Mouse (Mus musculus) frontal cortex, adult (tissue): ENCODE measurements at regions not wholly inside any gene's neighbourhood (a gene's known extent, or its start where the extent isn't known, plus 50 kb on each side); places are given as distances from the start of the nearest gene placed in this dataset.

ENCODE experiments used
- ATAC-seq: cut with Nextera tagmentation; 2 replicates; pipeline ENCODE4 v1.9.2; 2017; ENCODE audit warnings: mild to moderate bottlenecking, moderate library complexity, mixed read lengths; ENCODE audit not compliant: low TSS enrichment

DNA sequence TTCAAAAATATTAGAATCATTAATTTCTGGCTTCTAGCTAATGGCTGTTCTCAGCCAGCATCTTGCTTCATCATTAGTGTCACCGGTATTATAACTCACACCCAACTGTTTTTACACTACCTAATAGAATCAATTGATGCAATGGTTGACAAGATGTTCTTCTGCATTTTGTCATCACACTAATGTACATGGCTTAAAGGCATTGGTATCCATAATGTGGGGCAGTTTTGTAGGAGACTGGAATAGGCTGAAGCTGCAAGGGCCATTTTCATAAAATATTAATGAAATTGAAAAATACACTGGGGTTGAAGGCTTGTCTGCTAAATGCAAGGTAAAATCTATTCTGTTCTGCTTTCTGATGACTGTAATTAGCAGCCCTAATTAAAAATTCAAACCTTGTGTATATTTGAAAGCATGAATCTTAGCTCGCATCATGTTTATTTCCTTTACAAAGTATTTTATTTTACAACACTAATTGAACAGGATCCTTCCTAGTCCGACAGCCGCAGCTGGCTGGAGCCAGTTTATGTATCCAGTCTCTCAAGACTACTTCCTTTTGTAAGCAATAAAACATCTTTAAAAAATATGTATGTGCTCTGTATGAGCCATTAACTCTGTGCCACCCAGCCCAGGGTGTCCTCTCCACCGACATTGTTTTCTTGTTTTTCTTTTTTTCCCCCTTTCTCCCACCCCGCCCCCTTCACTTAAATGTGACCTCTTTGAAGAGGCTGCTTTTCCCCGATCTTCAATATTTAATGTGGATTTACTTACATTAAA is 259.6 kb downstream of the Pou4f1 start:
- ATAC-seq, result no peak

DNA sequence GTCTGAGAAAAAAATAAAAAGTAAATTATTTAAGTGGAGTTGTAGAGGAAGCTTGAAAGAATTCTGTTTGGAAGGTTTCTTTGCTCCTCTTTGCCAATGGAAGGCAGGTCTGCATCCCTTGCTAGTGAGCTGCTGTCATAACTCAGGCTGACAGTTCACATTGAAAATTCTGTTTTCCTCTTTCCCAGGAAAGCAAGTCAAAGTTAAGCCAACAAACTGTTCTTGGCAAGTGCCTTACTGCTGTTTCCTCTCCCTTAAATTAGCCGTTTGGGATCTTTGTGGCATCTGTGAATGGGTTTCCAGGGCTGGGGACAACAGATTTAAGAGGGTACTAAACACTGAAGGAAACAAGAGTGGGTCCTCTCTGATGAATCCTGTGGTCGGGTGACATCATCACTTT is 261.2 kb downstream of the Pou4f1 start:
- ATAC-seq, result no peak

DNA sequence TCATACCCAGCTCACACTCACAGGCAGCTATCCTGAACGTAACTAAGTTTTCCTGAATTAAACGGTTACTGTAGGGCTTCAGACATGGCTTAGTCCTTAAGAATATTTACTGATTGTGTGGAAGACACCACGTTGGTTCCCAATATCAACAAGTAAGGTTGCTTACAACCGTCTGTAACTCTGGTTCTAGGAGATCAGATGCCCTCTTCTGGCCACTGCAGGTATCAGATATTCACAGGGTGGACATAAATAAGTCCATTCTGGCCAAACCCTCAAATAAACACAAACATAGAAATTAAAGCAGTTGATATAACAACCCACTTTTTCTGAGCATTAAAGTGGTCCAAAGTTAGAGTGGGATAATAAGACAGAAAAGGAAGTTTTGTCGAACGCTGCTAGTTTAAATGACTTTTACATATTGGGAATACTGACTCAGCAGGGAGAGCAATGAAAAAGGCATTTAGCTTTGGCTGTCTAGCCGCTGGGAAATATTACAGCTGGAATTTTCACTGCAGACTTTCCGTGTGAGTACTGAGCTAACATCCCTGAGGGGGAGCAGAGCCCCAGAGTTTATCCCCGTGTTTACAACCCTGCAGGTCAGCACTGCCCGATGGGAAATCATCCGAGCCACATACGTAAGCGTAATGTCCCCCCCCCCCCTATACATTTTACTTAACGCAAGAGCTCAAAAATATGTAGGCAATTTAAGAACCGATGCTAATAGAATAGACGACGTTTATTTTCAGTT is 264.4 kb downstream of the Pou4f1 start:
- no peak for ATAC-seq

DNA sequence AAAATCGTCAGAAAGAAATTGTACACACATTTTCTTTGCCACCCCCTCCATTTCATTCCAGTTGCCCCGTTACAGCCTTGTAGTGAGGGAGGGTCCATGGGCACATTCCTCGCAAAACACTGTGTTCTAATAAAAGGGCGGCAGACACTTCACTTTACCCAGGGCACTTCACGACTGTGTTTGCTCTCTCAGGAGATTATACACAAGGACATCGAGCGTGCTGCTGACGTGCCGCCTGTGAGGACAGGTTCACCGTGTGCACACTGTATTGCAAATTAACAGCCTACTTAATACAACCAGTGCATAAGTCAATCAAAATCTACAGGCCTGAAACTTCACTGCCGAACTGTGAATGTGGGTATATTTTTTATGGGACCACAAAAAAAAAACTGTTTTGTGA is 274.6 kb downstream of the Pou4f1 start:
- no peak for ATAC-seq

DNA sequence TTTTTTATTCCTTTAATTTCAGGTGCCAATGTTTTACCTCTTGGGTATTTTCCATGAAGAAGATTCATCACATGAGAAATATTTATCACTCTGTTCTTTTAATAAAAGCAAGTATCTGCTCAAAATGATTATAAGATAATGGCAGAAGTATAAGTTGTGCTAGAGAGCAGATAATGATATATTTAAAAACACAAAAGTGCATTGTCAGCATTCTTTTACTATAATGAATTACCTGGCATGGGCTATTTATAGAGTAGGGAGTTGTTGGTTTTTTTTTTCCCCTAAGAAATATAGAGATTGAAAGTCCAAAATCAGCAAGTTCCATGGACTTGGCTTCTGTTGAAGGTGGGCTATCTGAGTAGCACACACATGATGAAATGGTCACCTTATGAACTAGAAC is 292.7 kb downstream of the Pou4f1 start:
- no peak for ATAC-seq

DNA sequence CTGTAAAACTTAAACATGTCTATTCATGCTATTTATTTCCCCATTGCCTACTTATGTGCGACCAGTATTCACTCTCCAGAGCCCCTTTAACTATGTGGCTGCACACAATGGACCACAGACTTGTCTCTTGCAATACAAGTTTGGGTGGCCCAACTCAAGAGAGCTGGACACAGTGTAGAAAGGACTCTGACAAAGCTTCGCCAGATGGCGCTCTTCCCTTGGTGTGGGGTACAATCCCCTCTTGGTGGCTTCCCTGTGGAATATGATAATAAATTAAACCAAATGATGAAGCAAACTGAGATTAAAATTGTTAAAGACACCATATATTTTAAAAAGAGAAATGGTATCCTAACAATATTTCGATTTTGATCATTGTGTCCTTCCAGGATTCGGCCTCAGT is 302.6 kb upstream of the Ednrb start:
- no peak for ATAC-seq

DNA sequence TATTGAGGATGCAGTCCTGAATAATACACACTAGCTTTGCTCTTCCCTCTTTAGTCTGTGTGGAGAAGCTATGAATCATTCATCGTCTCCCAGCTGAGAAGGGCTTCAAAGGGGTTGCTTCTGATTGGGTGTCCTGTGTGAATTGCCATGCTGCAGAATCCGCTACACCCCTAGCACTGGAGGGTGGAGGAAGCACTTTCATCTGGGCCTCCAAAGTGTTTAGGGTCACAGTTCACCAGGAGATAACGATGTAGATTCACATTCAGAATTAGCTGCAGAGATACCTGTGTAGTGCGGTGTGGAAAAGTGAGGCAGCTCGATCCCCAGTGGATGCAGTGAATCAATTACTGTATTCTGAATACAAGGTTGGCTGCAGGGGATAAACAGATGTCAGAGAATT is 301.2 kb upstream of the Ednrb start:
- no peak for ATAC-seq

- ATAC-seq, result no peak
Measured at GRCm38 (mm10) chr14:104114986-104115951, 271.1 kb upstream of the Ednrb start.

GRCm38 (mm10) chr14:104114182-104114581 is 270.0 kb upstream of the Ednrb start:
- ATAC-seq, result no peak

GRCm38 (mm10) chr14:104113448-104113847 is 269.2 kb upstream of the Ednrb start:
- no peak for ATAC-seq

DNA sequence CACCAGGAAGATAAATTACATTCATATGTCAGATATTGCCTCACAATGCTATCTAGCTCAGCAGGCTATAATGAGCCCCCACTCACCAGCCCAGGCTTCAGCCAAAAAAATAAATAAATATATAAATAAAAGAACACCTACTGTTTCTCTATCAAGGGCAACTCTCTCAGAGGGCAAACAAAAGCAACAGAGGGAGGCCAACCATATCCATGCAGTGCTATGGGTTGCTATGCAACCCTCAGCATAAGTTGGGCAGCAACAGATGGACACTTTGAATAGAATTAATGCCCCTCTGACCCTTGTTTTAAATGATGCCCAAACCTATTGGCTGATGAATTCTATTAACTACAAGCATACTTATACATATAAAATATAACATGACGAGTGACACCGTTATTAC is 242.2 kb upstream of the Ednrb start:
- ATAC-seq, result no peak

GRCm38 (mm10) chr14:104064199-104064598 is 220.0 kb upstream of the Ednrb start:
- peak; percentile 100 for ATAC-seq

- no peak for ATAC-seq
Measured at GRCm38 (mm10) chr14:104053697-104054096, 209.5 kb upstream of the Ednrb start.

GRCm38 (mm10) chr14:104038628-104039325 is 194.6 kb upstream of the Ednrb start:
- ATAC-seq, result peak; percentile 98

GRCm38 (mm10) chr14:104033606-104034005 is 189.4 kb upstream of the Ednrb start:
- peak; percentile 85 for ATAC-seq

DNA sequence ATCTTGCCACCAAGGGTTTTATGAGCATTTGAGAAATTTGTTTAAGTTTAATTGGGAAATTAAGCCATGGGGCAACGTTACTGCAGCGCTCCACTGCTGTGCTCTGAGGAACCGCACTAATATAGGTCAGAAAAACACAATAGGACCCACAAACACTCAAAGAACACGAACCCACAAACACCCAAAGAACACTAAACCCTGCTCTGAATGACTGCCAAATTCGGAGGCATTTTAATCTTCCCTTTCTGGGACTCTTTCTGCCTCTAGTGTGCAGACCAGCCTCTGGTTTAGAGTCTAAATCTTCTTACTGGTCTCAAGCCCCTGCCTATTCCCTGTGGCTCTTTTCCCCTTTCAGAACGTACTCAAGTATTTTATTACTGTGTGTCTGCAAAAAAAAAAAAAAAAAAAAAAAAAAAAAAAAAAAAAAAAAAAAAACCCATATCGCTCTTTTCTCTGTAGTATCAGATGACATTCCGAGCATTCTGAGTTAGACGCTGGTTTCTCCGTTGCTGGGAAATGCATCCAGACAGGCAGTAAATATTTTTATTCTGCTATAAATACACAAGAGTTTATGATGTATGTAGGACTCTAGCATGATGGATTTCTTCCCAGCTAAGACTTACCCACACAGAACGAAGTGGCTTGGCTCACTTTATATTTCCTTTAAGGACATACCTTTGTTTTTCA is 186.7 kb upstream of the Ednrb start:
- ATAC-seq, result 0 out of 2 replicates have a peak, but pooled peaks have one; percentile 8

GRCm38 (mm10) chr14:104029668-104030530 is 185.7 kb upstream of the Ednrb start:
- ATAC-seq, result no peak

GRCm38 (mm10) chr14:104027900-104028285 is 183.7 kb upstream of the Ednrb start:
- ATAC-seq, result no peak

DNA sequence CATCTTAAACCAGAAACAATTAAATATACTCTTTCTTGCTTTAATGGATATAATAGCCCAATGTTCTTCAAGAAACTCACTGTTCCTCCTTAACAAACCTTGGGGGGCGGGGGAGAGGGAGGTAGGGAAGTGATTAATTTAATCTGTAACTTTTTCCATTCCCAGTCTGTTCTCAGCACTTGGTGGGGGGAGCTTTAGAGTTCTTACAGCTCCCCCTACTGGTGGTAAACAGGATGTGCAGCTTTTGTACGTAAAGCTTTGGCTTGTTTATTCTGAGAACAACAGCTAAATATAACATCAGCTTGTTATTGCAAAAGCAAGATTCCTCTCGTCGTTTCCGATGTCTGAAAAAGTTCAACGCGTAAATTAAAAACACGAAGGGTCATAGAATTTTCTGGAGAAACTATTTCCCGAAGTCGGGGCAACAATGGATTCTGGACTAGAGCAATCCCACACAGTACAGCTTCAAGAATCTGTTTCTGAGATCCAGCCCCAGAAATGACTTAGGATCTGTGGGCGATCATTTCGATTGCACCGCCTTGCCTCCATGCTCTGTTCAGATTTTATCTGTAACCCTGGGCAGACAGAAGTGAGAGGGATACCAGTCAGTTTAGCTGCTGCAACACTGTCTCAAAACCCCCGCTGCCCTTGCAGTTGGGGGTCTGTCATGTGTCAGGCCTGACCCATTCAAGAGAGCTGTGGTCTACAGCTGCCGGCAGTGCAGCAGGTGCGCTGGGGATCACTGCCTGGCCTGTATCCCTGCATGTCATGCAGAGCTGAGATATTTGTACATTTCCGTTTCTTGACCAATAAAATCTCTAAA is 183.1 kb upstream of the Ednrb start:
- ATAC-seq, result peak; percentile 81
